Mouse (Mus musculus): ENCODE results near the gene Ppid. TPM values are rescaled to one million over a fixed set of nuclear protein-coding genes. Genes with fewer than 3 reads are reported as not detected.

Gene Ppid
- 162 and 179 TPM in 2 replicates for polyA plus RNA-seq (2014; fragmentation: Nextera tagmentation; extraction: Ambion mirVana)

GRCm38 (mm10) chr3:79590863-79591792 lies at the start of gene Ppid:
TSS of gene Ppid (plus strand) at chr3:79591342.
- H3K4me3 ChIP-seq (ENCODE audit: low read depth, low read length), result peak within 1 kb of the TSS; percentile 92
- no peaks in the 10 kb centered on the region for H3K9me3 ChIP-seq (ENCODE audit: control insufficient read depth, low read length)
- peak; percentile 89 for ATAC-seq (replicated peaks; ENCODE audit: low FRiP score, low TSS enrichment, low read depth)
- H3K36me3 ChIP-seq (ENCODE audit: control insufficient read depth, insufficient read depth, low read length), result peaks cover 28% of the 10 kb centered on the region
- peaks cover 10% of the 10 kb centered on the region; the same call in 1 of the 2 replicates for H3K4me1 ChIP-seq (replicated peaks; ENCODE audit: control insufficient read depth, insufficient read depth, low read length)
- H3K27me3 ChIP-seq (replicated peaks; ENCODE audit: control insufficient read depth, insufficient read depth, low read length), result no peaks in the 10 kb centered on the region
- peak within 1 kb of the TSS; percentile 86 for H3K4me2 ChIP-seq (ENCODE audit: low read length)
- 2% methylated on average over 63 of the region's 63 CpGs for WGBS
- peak within 1 kb of the TSS; percentile 94 for H3K9ac ChIP-seq (ENCODE audit: low read length)
- peak; percentile 92 for DNase-seq (ENCODE audit: low spot score)
- peak within 1 kb of the TSS; percentile 85 for H3K27ac ChIP-seq (ENCODE audit: low read depth)

DNA sequence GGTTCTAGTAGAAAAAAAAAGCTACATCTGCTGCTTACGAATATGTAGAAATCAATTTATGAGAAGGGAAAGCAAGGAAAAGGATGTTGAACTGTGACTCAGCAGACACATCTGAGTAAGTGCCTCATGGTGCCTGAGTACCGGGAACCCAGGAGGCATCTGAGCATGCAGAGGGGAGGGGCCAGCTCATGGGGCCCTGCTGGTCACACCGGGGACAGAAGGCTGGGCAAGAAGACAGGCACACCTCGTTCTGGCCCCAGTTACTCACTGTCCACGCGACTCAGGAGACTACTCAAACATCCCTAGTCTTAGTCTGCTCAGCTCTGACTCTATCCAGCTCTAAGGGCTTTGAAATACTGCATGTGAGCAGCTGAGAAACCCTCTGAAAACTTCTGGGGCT lies 48.6 kb upstream of the Ppid start:
- no peak overlapping the region for H3K4me2 ChIP-seq (ENCODE audit: low read length)
- H3K9ac ChIP-seq (ENCODE audit: low read length), result no peak overlapping the region
- no peaks in the 10 kb centered on the region for H3K9me3 ChIP-seq (ENCODE audit: control insufficient read depth, low read length)
- no peak overlapping the region for H3K27ac ChIP-seq (ENCODE audit: low read depth)
- whole genome bisulfite sequencing, result 26% methylated on average over 6 of the region's 6 CpGs
- H3K4me3 ChIP-seq (ENCODE audit: low read depth, low read length), result no peak overlapping the region
- H3K27me3 ChIP-seq (replicated peaks; ENCODE audit: control insufficient read depth, insufficient read depth, low read length), result no peaks in the 10 kb centered on the region
- no peak for DNase-seq (ENCODE audit: low spot score)
- H3K4me1 ChIP-seq (replicated peaks; ENCODE audit: control insufficient read depth, insufficient read depth, low read length), result 0 out of 2 replicates have a peak, but pooled peaks cover 3% of the 10 kb centered on the region
- H3K36me3 ChIP-seq (ENCODE audit: control insufficient read depth, insufficient read depth, low read length), result no peaks in the 10 kb centered on the region
- ATAC-seq (replicated peaks; ENCODE audit: low FRiP score, low TSS enrichment, low read depth), result peak; percentile 53; the same call in 1 of the 2 replicates

GRCm38 (mm10) chr3:79548681-79549437 lies 42.3 kb upstream of the Ppid start:
- WGBS, result 74% methylated on average over 17 of the region's 17 CpGs
- no peak for DNase-seq (ENCODE audit: low spot score)
- H3K36me3 ChIP-seq (ENCODE audit: control insufficient read depth, insufficient read depth, low read length), result no peaks in the 10 kb centered on the region
- H3K4me3 ChIP-seq (ENCODE audit: low read depth, low read length), result no peak overlapping the region
- no peak for ATAC-seq (replicated peaks; ENCODE audit: low FRiP score, low TSS enrichment, low read depth)
- H3K27ac ChIP-seq (ENCODE audit: low read depth), result no peak overlapping the region
- H3K9ac ChIP-seq (ENCODE audit: low read length), result no peak overlapping the region
- H3K4me1 ChIP-seq (replicated peaks; ENCODE audit: control insufficient read depth, insufficient read depth, low read length), result no peaks in the 10 kb centered on the region
- no peak overlapping the region for H3K4me2 ChIP-seq (ENCODE audit: low read length)
- no peaks in the 10 kb centered on the region for H3K9me3 ChIP-seq (ENCODE audit: control insufficient read depth, low read length)
- no peaks in the 10 kb centered on the region for H3K27me3 ChIP-seq (replicated peaks; ENCODE audit: control insufficient read depth, insufficient read depth, low read length)

- DNase-seq (ENCODE audit: low spot score), result no peak
- H3K36me3 ChIP-seq (ENCODE audit: control insufficient read depth, insufficient read depth, low read length), result no peaks in the 10 kb centered on the region
- H3K4me3 ChIP-seq (ENCODE audit: low read depth, low read length), result no peak overlapping the region
- H3K4me1 ChIP-seq (replicated peaks; ENCODE audit: control insufficient read depth, insufficient read depth, low read length), result no peaks in the 10 kb centered on the region
- no peak for ATAC-seq (replicated peaks; ENCODE audit: low FRiP score, low TSS enrichment, low read depth)
- WGBS, result 89% methylated on average over 8 of the region's 8 CpGs
- H3K9ac ChIP-seq (ENCODE audit: low read length), result no peak overlapping the region
- no peaks in the 10 kb centered on the region for H3K9me3 ChIP-seq (ENCODE audit: control insufficient read depth, low read length)
- H3K27ac ChIP-seq (ENCODE audit: low read depth), result no peak overlapping the region
- no peaks in the 10 kb centered on the region for H3K27me3 ChIP-seq (replicated peaks; ENCODE audit: control insufficient read depth, insufficient read depth, low read length)
- H3K4me2 ChIP-seq (ENCODE audit: low read length), result no peak overlapping the region
Observed at GRCm38 (mm10) chr3:79549751-79550393, 41.3 kb upstream of the Ppid start.

GRCm38 (mm10) chr3:79551826-79552552 lies 39.2 kb upstream of the Ppid start:
- no peak overlapping the region for H3K9ac ChIP-seq (ENCODE audit: low read length)
- ATAC-seq (replicated peaks; ENCODE audit: low FRiP score, low TSS enrichment, low read depth), result no peak
- no peak for DNase-seq (ENCODE audit: low spot score)
- no peaks in the 10 kb centered on the region for H3K9me3 ChIP-seq (ENCODE audit: control insufficient read depth, low read length)
- no peak overlapping the region for H3K27ac ChIP-seq (ENCODE audit: low read depth)
- no peak overlapping the region for H3K4me3 ChIP-seq (ENCODE audit: low read depth, low read length)
- H3K36me3 ChIP-seq (ENCODE audit: control insufficient read depth, insufficient read depth, low read length), result no peaks in the 10 kb centered on the region
- WGBS, result 80% methylated on average over 10 of the region's 10 CpGs
- H3K4me1 ChIP-seq (replicated peaks; ENCODE audit: control insufficient read depth, insufficient read depth, low read length), result no peaks in the 10 kb centered on the region
- no peaks in the 10 kb centered on the region for H3K27me3 ChIP-seq (replicated peaks; ENCODE audit: control insufficient read depth, insufficient read depth, low read length)
- no peak overlapping the region for H3K4me2 ChIP-seq (ENCODE audit: low read length)

GRCm38 (mm10) chr3:79553779-79554178 lies 37.4 kb upstream of the Ppid start:
- ATAC-seq (replicated peaks; ENCODE audit: low FRiP score, low TSS enrichment, low read depth) (no peak), DNase-seq (ENCODE audit: low spot score) (no peak)
- 90% methylated on average over 3 of the region's 3 CpGs for WGBS
- H3K9ac ChIP-seq (ENCODE audit: low read length), result no peak overlapping the region
- H3K27me3 ChIP-seq (replicated peaks; ENCODE audit: control insufficient read depth, insufficient read depth, low read length), result no peaks in the 10 kb centered on the region
- H3K4me3 ChIP-seq (ENCODE audit: low read depth, low read length), result no peak overlapping the region
- H3K27ac ChIP-seq (ENCODE audit: low read depth), result no peak overlapping the region
- no peak overlapping the region for H3K4me2 ChIP-seq (ENCODE audit: low read length)
- H3K36me3 ChIP-seq (ENCODE audit: control insufficient read depth, insufficient read depth, low read length), result no peaks in the 10 kb centered on the region
- no peaks in the 10 kb centered on the region for H3K4me1 ChIP-seq (replicated peaks; ENCODE audit: control insufficient read depth, insufficient read depth, low read length)
- H3K9me3 ChIP-seq (ENCODE audit: control insufficient read depth, low read length), result no peaks in the 10 kb centered on the region

GRCm38 (mm10) chr3:79555061-79555460 lies 36.1 kb upstream of the Ppid start:
- H3K27ac ChIP-seq (ENCODE audit: low read depth), result no peak overlapping the region
- H3K36me3 ChIP-seq (ENCODE audit: control insufficient read depth, insufficient read depth, low read length), result no peaks in the 10 kb centered on the region
- H3K4me2 ChIP-seq (ENCODE audit: low read length), result no peak overlapping the region
- DNase-seq (ENCODE audit: low spot score) (no peak), ATAC-seq (replicated peaks; ENCODE audit: low FRiP score, low TSS enrichment, low read depth) (no peak)
- 82% methylated on average over 6 of the region's 6 CpGs for WGBS
- H3K4me1 ChIP-seq (replicated peaks; ENCODE audit: control insufficient read depth, insufficient read depth, low read length), result 0 out of 2 replicates have a peak, but pooled peaks cover 6% of the 10 kb centered on the region
- no peak overlapping the region for H3K4me3 ChIP-seq (ENCODE audit: low read depth, low read length)
- no peaks in the 10 kb centered on the region for H3K27me3 ChIP-seq (replicated peaks; ENCODE audit: control insufficient read depth, insufficient read depth, low read length)
- no peak overlapping the region for H3K9ac ChIP-seq (ENCODE audit: low read length)
- H3K9me3 ChIP-seq (ENCODE audit: control insufficient read depth, low read length), result no peaks in the 10 kb centered on the region
